Mouse (Mus musculus): ENCODE results near the gene Rbms1. TPM values are rescaled to one million over a fixed set of nuclear protein-coding genes. Genes with fewer than 3 reads are reported as not detected.

The Rbms1 gene
- polyA plus RNA-seq, 1 experiment: 23.8 TPM

- H3K4me1 ChIP-seq (ENCODE audit: control insufficient read depth, insufficient read depth, low read length): no peaks in the 10 kb centered on the region
- no peak overlapping the region for H3K27ac ChIP-seq (ENCODE audit: control insufficient read depth, insufficient read depth, low read depth, low read length, poor library complexity)
- no peak for TF ChIP-seq CTCF (IDR thresholded peaks at IDR 0.05; ENCODE audit: control insufficient read depth, insufficient read depth, low read length)
- no peak for TF ChIP-seq POLR2A (IDR thresholded peaks at IDR 0.05; ENCODE audit: borderline replicate concordance, control insufficient read depth, low read depth, low read length)
- no peak overlapping the region for H3K4me3 ChIP-seq (replicated peaks; ENCODE audit: control insufficient read depth, low read depth, low read length)
- WGBS: 4% methylated on average over 3 of the region's 3 CpGs
Observed at GRCm38 (mm10) chr2:60774501-60774900, 188.5 kb downstream of the Rbms1 start.

GRCm38 (mm10) chr2:60773592-60773991 lies 189.4 kb downstream of the Rbms1 start:
- no peaks in the 10 kb centered on the region for H3K4me1 ChIP-seq (ENCODE audit: control insufficient read depth, insufficient read depth, low read length)
- WGBS: 80% methylated on average over 5 of the region's 5 CpGs
- H3K27ac ChIP-seq (ENCODE audit: control insufficient read depth, insufficient read depth, low read depth, low read length, poor library complexity): no peak overlapping the region
- H3K4me3 ChIP-seq (replicated peaks; ENCODE audit: control insufficient read depth, low read depth, low read length): no peak overlapping the region
- no peak for TF ChIP-seq CTCF (IDR thresholded peaks at IDR 0.05; ENCODE audit: control insufficient read depth, insufficient read depth, low read length)
- no peak for TF ChIP-seq POLR2A (IDR thresholded peaks at IDR 0.05; ENCODE audit: borderline replicate concordance, control insufficient read depth, low read depth, low read length)

GRCm38 (mm10) chr2:60766420-60766819 lies 196.6 kb downstream of the Rbms1 start:
- Histone ChIP-seq H3K27ac (ENCODE audit: control insufficient read depth, insufficient read depth, low read depth, low read length, poor library complexity) (no peak overlapping the region), H3K4me3 (replicated peaks; ENCODE audit: control insufficient read depth, low read depth, low read length) (no peak overlapping the region), H3K4me1 (ENCODE audit: control insufficient read depth, insufficient read depth, low read length) (no peaks in the 10 kb centered on the region)
- WGBS: 83% methylated on average over 8 of the region's 8 CpGs
- TF ChIP-seq POLR2A (IDR thresholded peaks at IDR 0.05; ENCODE audit: borderline replicate concordance, control insufficient read depth, low read depth, low read length) (no peak), CTCF (IDR thresholded peaks at IDR 0.05; ENCODE audit: control insufficient read depth, insufficient read depth, low read length) (no peak)

DNA sequence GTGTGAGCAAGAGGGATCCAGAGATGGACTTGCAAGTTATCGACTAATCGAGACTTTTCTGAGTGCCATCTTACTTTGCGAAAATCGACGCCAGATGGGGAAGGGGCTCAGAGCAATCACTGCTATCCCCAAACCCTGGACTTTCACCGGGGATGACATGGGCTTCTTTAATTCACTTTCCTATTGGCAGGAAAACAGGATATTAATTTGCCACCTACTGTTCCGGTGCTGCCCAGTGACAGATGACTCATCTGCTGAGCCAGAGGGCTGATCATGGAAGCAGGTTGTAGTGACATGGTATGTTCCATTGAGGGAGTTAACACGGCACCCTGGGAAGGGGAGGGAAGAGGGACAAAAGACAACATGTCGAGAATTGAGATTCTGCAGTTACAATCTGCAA lies 206.8 kb downstream of the Rbms1 start:
- Histone ChIP-seq H3K27ac (ENCODE audit: control insufficient read depth, insufficient read depth, low read depth, low read length, poor library complexity) (no peak overlapping the region), H3K4me3 (replicated peaks; ENCODE audit: control insufficient read depth, low read depth, low read length) (no peak overlapping the region), H3K4me1 (ENCODE audit: control insufficient read depth, insufficient read depth, low read length) (no peaks in the 10 kb centered on the region)
- TF ChIP-seq CTCF (IDR thresholded peaks at IDR 0.05; ENCODE audit: control insufficient read depth, insufficient read depth, low read length) (no peak), POLR2A (IDR thresholded peaks at IDR 0.05; ENCODE audit: borderline replicate concordance, control insufficient read depth, low read depth, low read length) (no peak)
- WGBS: 87% methylated on average over 9 of the region's 9 CpGs

DNA sequence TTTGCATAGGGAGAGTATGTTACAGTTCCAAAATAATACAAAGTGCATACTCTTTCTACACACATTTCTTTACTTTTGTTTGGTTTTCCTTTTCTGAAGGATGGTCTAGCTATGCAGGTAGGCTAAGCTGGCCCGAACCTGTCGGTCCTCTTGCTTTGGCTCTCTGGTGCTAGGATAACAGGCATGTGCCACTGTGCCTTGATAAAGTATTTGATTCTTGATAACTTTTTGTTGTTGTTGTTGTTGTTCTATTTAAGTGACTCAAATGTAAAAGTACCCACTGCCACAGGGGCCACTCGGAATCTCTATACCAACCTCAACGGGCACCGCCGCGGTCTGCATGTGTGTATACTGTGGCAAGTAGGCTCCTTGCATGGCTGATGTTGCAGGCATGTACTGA lies 207.9 kb downstream of the Rbms1 start:
- WGBS: 90% methylated on average over 7 of the region's 7 CpGs
- Histone ChIP-seq H3K4me1 (ENCODE audit: control insufficient read depth, insufficient read depth, low read length) (no peaks in the 10 kb centered on the region), H3K27ac (ENCODE audit: control insufficient read depth, insufficient read depth, low read depth, low read length, poor library complexity) (no peak overlapping the region), H3K4me3 (replicated peaks; ENCODE audit: control insufficient read depth, low read depth, low read length) (no peak overlapping the region)
- TF ChIP-seq POLR2A (IDR thresholded peaks at IDR 0.05; ENCODE audit: borderline replicate concordance, control insufficient read depth, low read depth, low read length) (no peak), CTCF (IDR thresholded peaks at IDR 0.05; ENCODE audit: control insufficient read depth, insufficient read depth, low read length) (no peak)

DNA sequence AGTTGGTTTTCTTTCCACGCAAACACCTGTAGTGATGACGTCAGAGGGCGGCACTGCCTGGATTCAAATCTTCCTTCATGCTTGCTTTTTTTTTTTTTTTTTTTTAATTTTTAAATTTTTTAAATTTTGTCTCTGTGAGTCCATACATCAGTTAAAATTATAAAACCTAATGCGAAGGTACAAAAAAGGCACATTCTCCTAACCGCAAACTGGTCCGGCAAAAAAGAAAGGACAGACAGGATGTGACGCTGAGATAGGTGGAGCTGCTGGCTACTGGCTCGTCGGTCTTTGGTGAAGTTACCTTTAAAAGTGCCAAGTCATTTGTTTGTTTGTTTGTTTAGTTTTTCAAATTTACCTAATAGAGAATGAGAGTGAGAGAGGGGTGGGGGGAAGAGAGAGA lies 211.7 kb downstream of the Rbms1 start:
- 89% methylated on average over 9 of the region's 9 CpGs for WGBS
- no peaks in the 10 kb centered on the region for H3K4me1 ChIP-seq (ENCODE audit: control insufficient read depth, insufficient read depth, low read length)
- H3K4me3 ChIP-seq (replicated peaks; ENCODE audit: control insufficient read depth, low read depth, low read length): no peak overlapping the region
- H3K27ac ChIP-seq (ENCODE audit: control insufficient read depth, insufficient read depth, low read depth, low read length, poor library complexity): no peak overlapping the region
- TF ChIP-seq POLR2A (IDR thresholded peaks at IDR 0.05; ENCODE audit: borderline replicate concordance, control insufficient read depth, low read depth, low read length) (no peak), CTCF (IDR thresholded peaks at IDR 0.05; ENCODE audit: control insufficient read depth, insufficient read depth, low read length) (no peak)

GRCm38 (mm10) chr2:60750591-60750990 lies 212.4 kb downstream of the Rbms1 start:
- no peaks in the 10 kb centered on the region for H3K4me1 ChIP-seq (ENCODE audit: control insufficient read depth, insufficient read depth, low read length)
- 73% methylated on average over 3 of the region's 3 CpGs for WGBS
- H3K27ac ChIP-seq (ENCODE audit: control insufficient read depth, insufficient read depth, low read depth, low read length, poor library complexity): no peak overlapping the region
- no peak overlapping the region for H3K4me3 ChIP-seq (replicated peaks; ENCODE audit: control insufficient read depth, low read depth, low read length)
- TF ChIP-seq POLR2A (IDR thresholded peaks at IDR 0.05; ENCODE audit: borderline replicate concordance, control insufficient read depth, low read depth, low read length) (no peak), CTCF (IDR thresholded peaks at IDR 0.05; ENCODE audit: control insufficient read depth, insufficient read depth, low read length) (no peak)

GRCm38 (mm10) chr2:60748585-60748984 lies 214.4 kb downstream of the Rbms1 start:
- H3K27ac ChIP-seq (ENCODE audit: control insufficient read depth, insufficient read depth, low read depth, low read length, poor library complexity): no peak overlapping the region
- no peak for TF ChIP-seq CTCF (IDR thresholded peaks at IDR 0.05; ENCODE audit: control insufficient read depth, insufficient read depth, low read length)
- TF ChIP-seq POLR2A (IDR thresholded peaks at IDR 0.05; ENCODE audit: borderline replicate concordance, control insufficient read depth, low read depth, low read length): no peak
- no peaks in the 10 kb centered on the region for H3K4me1 ChIP-seq (ENCODE audit: control insufficient read depth, insufficient read depth, low read length)
- no peak overlapping the region for H3K4me3 ChIP-seq (replicated peaks; ENCODE audit: control insufficient read depth, low read depth, low read length)
- 73% methylated on average over 1 of the region's 1 CpGs for WGBS

GRCm38 (mm10) chr2:60747590-60747989 lies 215.4 kb downstream of the Rbms1 start:
- TF ChIP-seq POLR2A (IDR thresholded peaks at IDR 0.05; ENCODE audit: borderline replicate concordance, control insufficient read depth, low read depth, low read length): no peak
- no peak for TF ChIP-seq CTCF (IDR thresholded peaks at IDR 0.05; ENCODE audit: control insufficient read depth, insufficient read depth, low read length)
- 67% methylated on average over 3 of the region's 3 CpGs for WGBS
- H3K4me3 ChIP-seq (replicated peaks; ENCODE audit: control insufficient read depth, low read depth, low read length): no peak overlapping the region
- H3K4me1 ChIP-seq (ENCODE audit: control insufficient read depth, insufficient read depth, low read length): no peaks in the 10 kb centered on the region
- no peak overlapping the region for H3K27ac ChIP-seq (ENCODE audit: control insufficient read depth, insufficient read depth, low read depth, low read length, poor library complexity)

Data from bone marrow, adult 2 months (tissue).